Mouse (Mus musculus): ENCODE results near the gene Hmga1b.

DNA sequence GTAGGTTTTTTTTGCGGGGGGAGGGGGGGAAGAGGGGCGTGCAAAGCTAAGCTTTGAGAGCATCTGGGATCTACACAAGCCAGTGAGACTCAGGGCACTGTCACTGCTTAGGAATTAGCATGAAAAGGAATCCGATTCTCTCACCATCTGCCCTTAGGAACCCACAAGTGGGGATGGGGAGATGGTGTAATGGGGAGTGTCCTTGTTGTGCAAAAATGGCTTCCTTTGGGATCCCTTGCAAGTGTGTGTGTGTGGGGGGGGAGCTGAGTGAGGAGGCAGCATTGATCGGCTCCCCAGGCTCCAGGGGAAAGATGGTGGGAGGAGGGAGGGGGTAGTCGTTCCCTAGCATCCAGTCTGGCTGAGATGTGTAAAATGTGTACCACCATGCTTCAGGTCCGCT, 14.5 kb downstream of the Hmga1b start:
- no peak for TF ChIP-seq CTCF (IDR thresholded peaks at IDR 0.05; ENCODE audit: low read depth)
- no peak for TF ChIP-seq EP300 (IDR thresholded peaks at IDR 0.05; ENCODE audit: low read depth)

All from liver, postnatal 0 days (tissue).